Mouse (Mus musculus) CH12.LX (cell line): ENCODE measurements around the gene Arl15. TPM values are rescaled to one million over a fixed set of nuclear protein-coding genes. Genes with fewer than 3 reads are reported as not detected.

Source experiments
- DNase-seq: peaks from one replicate; pipeline ENCODE4 v3.0.0-alpha.2; 2013; ENCODE audit errors: extremely low read depth
- H3K27ac ChIP-seq: 2 replicates; pipeline ENCODE4 v1.5.1; 2012; ENCODE audit warnings: low read depth, mild to moderate bottlenecking, control low read depth, moderate library complexity; ENCODE audit not compliant: insufficient read depth
- H3K27me3 ChIP-seq: replicated peaks from 2 replicates; pipeline ENCODE3; 2012; ENCODE audit warnings: inconsistent platforms
- H3K36me3 ChIP-seq, 2 experiments: replicated peaks in 1 of 2; 2 replicates each; pipeline versions ENCODE3 to v1.6.1; 2012; ENCODE audit warnings: inconsistent platforms in 1 of 2, low read length in 1 of 2, mild to moderate bottlenecking in 1 of 2, mixed read lengths in 1 of 2, moderate library complexity in 1 of 2; ENCODE audit not compliant: control insufficient read depth in 1 of 2, insufficient read depth in 1 of 2
- H3K4me1 ChIP-seq, 2 experiments: 2 replicates each; pipeline ENCODE4 v1.6.1; 2012; ENCODE audit warnings: inconsistent platforms in 1 of 2, moderate library complexity in 1 of 2; ENCODE audit not compliant: insufficient read depth in 2 of 2, control insufficient read depth in 1 of 2
- H3K4me2 ChIP-seq: 2 replicates; pipeline ENCODE4 v1.6.1; 2012; ENCODE audit warnings: low read depth, mild to moderate bottlenecking, control low read depth; ENCODE audit not compliant: poor library complexity, insufficient read depth, severe bottlenecking
- H3K4me3 ChIP-seq, 3 experiments: fragments of 150-350 bp in 1 of 3; sonication (generic) in 1 of 3; replicated peaks in 1 of 3; 2 replicates each; pipeline versions ENCODE3 to v1.5.1; 2011 to 2012; ENCODE audit warnings: low read depth in 2 of 3, low read length in 2 of 3, mild to moderate bottlenecking in 2 of 3, moderate library complexity in 2 of 3, control low read depth in 1 of 3, improper control_type of control experiment in 1 of 3, inconsistent platforms in 1 of 3, mixed read lengths in 1 of 3; ENCODE audit not compliant: poor library complexity in 1 of 3
- H3K79me2 ChIP-seq: replicated peaks from 2 replicates; pipeline ENCODE4 v1.6.1; 2012; ENCODE audit warnings: mild to moderate bottlenecking, moderate library complexity; ENCODE audit not compliant: control insufficient read depth, poor library complexity, insufficient read depth, severe bottlenecking; ENCODE audit errors: extremely low read depth
- H3K9ac ChIP-seq: 2 replicates; pipeline ENCODE4 v1.6.1; 2012; ENCODE audit warnings: low read depth, mild to moderate bottlenecking, control low read depth, moderate library complexity; ENCODE audit not compliant: insufficient read depth
- H3K9me3 ChIP-seq: replicated peaks from 2 replicates; pipeline ENCODE3; 2012; ENCODE audit warnings: low read length, inconsistent platforms, mixed read lengths
- CHD1 ChIP-seq: IDR thresholded peaks from 2 replicates; pipeline ENCODE4 v1.6.1; 2012; ENCODE audit warnings: low read depth, low read length, improper control_type of control experiment, inconsistent platforms
- CTCF ChIP-seq, 2 experiments: IDR thresholded peaks in 1 of 2; conservative IDR thresholded peaks in 1 of 2; 2 replicates each; pipeline ENCODE4 v1.5.1; 2011 to 2012; ENCODE audit warnings: low read depth in 2 of 2, low read length in 2 of 2, improper control_type of control experiment in 1 of 2, inconsistent platforms in 1 of 2, mild to moderate bottlenecking in 1 of 2, moderate library complexity in 1 of 2
- E2F4 ChIP-seq: IDR thresholded peaks from 2 replicates; pipeline ENCODE4 v1.6.1; 2011; ENCODE audit warnings: low read depth, low read length, improper control_type of control experiment; ENCODE audit not compliant: insufficient replicate concordance
- EP300 ChIP-seq: IDR thresholded peaks from 2 replicates; pipeline ENCODE4 v1.6.1; 2011; ENCODE audit warnings: low read length, improper control_type of control experiment
- HCFC1 ChIP-seq: IDR thresholded peaks from 2 replicates; pipeline ENCODE4 v1.6.1; 2012; ENCODE audit warnings: low read depth, mild to moderate bottlenecking, inconsistent platforms, low read length, improper control_type of control experiment
- IRF4 ChIP-seq: IDR thresholded peaks from 2 replicates; pipeline ENCODE4 v1.6.1; 2014; ENCODE audit warnings: low read depth, mild to moderate bottlenecking, inconsistent platforms, low read length, improper control_type of control experiment
- MAFK ChIP-seq: IDR thresholded peaks from 2 replicates; pipeline ENCODE4 v1.6.1; 2011; ENCODE audit warnings: low read length, improper control_type of control experiment; ENCODE audit not compliant: insufficient replicate concordance
- MAX ChIP-seq: IDR thresholded peaks from 2 replicates; pipeline ENCODE4 v1.6.1; 2011; ENCODE audit warnings: low read length, improper control_type of control experiment
- MXI1 ChIP-seq: IDR thresholded peaks from 2 replicates; pipeline ENCODE4 v1.6.1; 2011; ENCODE audit warnings: mild to moderate bottlenecking, low read depth, low read length, improper control_type of control experiment
- MYC ChIP-seq: IDR thresholded peaks from 2 replicates; pipeline ENCODE4 v1.6.1; 2011; ENCODE audit warnings: low read depth, mild to moderate bottlenecking, improper control_type of control experiment, low read length
- POLR2A ChIP-seq: IDR thresholded peaks from 2 replicates; pipeline ENCODE4 v1.6.1; 2011; ENCODE audit warnings: low read depth, mild to moderate bottlenecking, improper control_type of control experiment, low read length
- RCOR1 ChIP-seq: conservative IDR thresholded peaks from 2 replicates; pipeline ENCODE4 v1.6.1; 2012; ENCODE audit warnings: low read depth, mild to moderate bottlenecking, inconsistent platforms, low read length, improper control_type of control experiment
- SIN3A ChIP-seq: IDR thresholded peaks from 2 replicates; pipeline ENCODE4 v1.6.1; 2012; ENCODE audit warnings: low read length, improper control_type of control experiment, inconsistent platforms
- TBP ChIP-seq: conservative IDR thresholded peaks from 2 replicates; pipeline ENCODE4 v1.6.1; 2011; ENCODE audit warnings: low read depth, low read length, improper control_type of control experiment
- TCF12 ChIP-seq: IDR thresholded peaks from 2 replicates; pipeline ENCODE4 v1.6.1; 2014; ENCODE audit warnings: low read depth, mild to moderate bottlenecking, inconsistent platforms, low read length, improper control_type of control experiment
- USF1 ChIP-seq: IDR thresholded peaks from 2 replicates; pipeline ENCODE4 v1.6.1; 2014; ENCODE audit warnings: low read depth, mild to moderate bottlenecking, inconsistent platforms, low read length, improper control_type of control experiment
- ZC3H11A ChIP-seq: IDR thresholded peaks from 2 replicates; pipeline ENCODE4 v1.6.1; 2012; ENCODE audit warnings: low read depth, mild to moderate bottlenecking, inconsistent platforms, low read length, improper control_type of control experiment
- ZMIZ1 ChIP-seq: IDR thresholded peaks from 2 replicates; pipeline ENCODE4 v1.6.1; 2012; ENCODE audit warnings: low read depth, mild to moderate bottlenecking, inconsistent platforms, low read length, improper control_type of control experiment
- ZNF384 ChIP-seq: IDR thresholded peaks from 2 replicates; pipeline ENCODE4 v1.6.1; 2012; ENCODE audit warnings: low read depth, low read length, improper control_type of control experiment, inconsistent platforms
- dilution Hi-C: fragments of 300-500 bp; cut with MboI; formaldehyde crosslinking; loops from 2 replicates; pipeline ENCODE4 v1.14.3; 2020; ENCODE audit warnings: low sequenced_read_pairs; ENCODE audit not compliant: extremely low pct_unique_long_range_greater_than_20kb, extremely low pct_ligation_motif_present
- in situ Hi-C: fragments of 300-500 bp; cut with MboI; formaldehyde crosslinking; loops from 3 replicates; pipeline ENCODE4 v1.14.3; 2019; ENCODE audit warnings: low sequenced_read_pairs, low pct_ligation_motif_present, low pct_unique_long_range_greater_than_20kb, mixed read lengths
- polyA plus RNA-seq: library from polyadenylated mRNA; unstranded; fragments of >175 nt; gene quantifications from 2 replicates; pipeline ENCODE4 v1.2.1, GENCODE M21; 2012; ENCODE audit warnings: low read depth; ENCODE audit not compliant: insufficient read length
- total RNA-seq, 2 experiments: library from RNA; depleted of rRNA; stranded (reverse); fragments of 300-350 nt in 1 of 2; fragments of >200 nt in 1 of 2; gene quantifications; 2 replicates each; pipeline ENCODE4 v1.2.3; 2012 to 2014

Arl15 gene
- total and polyA plus RNA-seq, 3 experiments = 2.2 to 5.2 (median 4.8) TPM

DNA sequence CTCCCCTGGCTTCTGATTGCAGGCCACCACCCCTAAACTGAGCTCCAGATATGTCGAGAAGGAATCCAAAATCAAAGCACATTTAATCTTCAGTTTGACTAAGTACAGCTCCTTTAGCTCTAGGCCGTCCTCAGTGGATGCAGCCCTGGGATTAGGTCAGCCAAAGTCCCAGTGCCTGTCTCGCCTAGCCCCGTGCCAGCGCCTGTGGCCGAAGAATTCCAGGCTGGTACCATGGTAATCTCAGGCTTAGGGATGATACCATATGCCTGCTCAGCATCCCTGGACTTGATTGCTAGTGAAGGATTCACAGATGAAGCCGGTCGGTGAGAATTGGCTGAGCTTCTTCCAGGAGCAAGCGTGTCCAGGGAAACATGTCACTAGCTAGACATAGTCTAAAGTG, 261.4 kb downstream of the Arl15 start:
- H3K79me2 ChIP-seq = no peaks in the 10 kb centered on the region
- dilution Hi-C loops (no loop called here), in situ Hi-C loops (no loop called here)
- peaks cover 0 to 7% of the 10 kb centered on the region in 2 experiments for H3K36me3 ChIP-seq
- DNase-seq = no peak
- no peaks in the 10 kb centered on the region for H3K9me3 ChIP-seq
- no peak overlapping the region for H3K4me2 ChIP-seq
- H3K27ac ChIP-seq = no peak overlapping the region
- no peaks in the 10 kb centered on the region for H3K4me1 ChIP-seq
- H3K9ac ChIP-seq = no peak overlapping the region
- H3K27me3 ChIP-seq = no peaks in the 10 kb centered on the region
- H3K4me3 ChIP-seq = no peak overlapping the region
- no peak for TF ChIP-seq RCOR1
- no peak for TF ChIP-seq CTCF (conservative IDR thresholded peaks at IDR 0.05 in 1 of 2, IDR thresholded peaks at IDR 0.05 in 1 of 2; ENCODE audit: low read depth in 2 of 2, low read length in 2 of 2)
- TF ChIP-seq EP300 = no peak
- TF ChIP-seq ZC3H11A = no peak
- no peak for TF ChIP-seq MYC
- TF ChIP-seq ZMIZ1 = no peak
- TF ChIP-seq, all 38 proteins: peak for 0

DNA sequence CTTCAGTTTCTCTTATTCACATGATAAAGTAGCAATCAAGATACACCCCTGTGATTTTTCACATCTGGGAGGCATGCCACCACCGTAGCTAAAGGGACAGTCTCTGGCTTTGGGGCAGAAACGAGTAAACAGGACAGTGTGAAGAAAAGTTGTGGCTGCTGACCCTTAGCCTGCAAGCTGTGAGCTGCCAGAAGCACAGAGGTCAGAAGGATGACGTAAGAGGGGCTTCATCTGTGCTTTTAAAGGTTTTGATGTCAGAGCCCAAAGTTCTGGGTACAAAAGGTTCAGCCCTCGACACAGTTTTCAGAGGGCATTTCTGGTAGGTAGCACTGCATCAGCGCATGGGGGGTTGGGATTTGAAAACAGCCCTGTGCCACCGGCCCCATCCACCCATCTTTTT, 266.0 kb downstream of the Arl15 start:
- H3K36me3 ChIP-seq = peaks cover 0 to 3% of the 10 kb centered on the region in 2 experiments
- no peak overlapping the region for H3K4me3 ChIP-seq
- DNase-seq = no peak
- dilution Hi-C loops (no loop called here), in situ Hi-C loops (no loop called here)
- no peak overlapping the region for H3K9ac ChIP-seq
- no peak overlapping the region for H3K27ac ChIP-seq
- H3K27me3 ChIP-seq = no peaks in the 10 kb centered on the region
- H3K4me1 ChIP-seq = no peaks in the 10 kb centered on the region
- no peak overlapping the region for H3K4me2 ChIP-seq
- H3K79me2 ChIP-seq = no peaks in the 10 kb centered on the region
- H3K9me3 ChIP-seq = no peaks in the 10 kb centered on the region
- TF ChIP-seq E2F4 = no peak
- TF ChIP-seq POLR2A = no peak
- no peak for TF ChIP-seq HCFC1
- no peak for TF ChIP-seq CHD1
- TF ChIP-seq ZNF384 = no peak
- TF ChIP-seq MAX = no peak
- TF ChIP-seq MXI1 = no peak
- TF ChIP-seq TBP = no peak
- no peak for TF ChIP-seq SIN3A
- no peak for TF ChIP-seq USF1
- no peak for TF ChIP-seq IRF4

DNA sequence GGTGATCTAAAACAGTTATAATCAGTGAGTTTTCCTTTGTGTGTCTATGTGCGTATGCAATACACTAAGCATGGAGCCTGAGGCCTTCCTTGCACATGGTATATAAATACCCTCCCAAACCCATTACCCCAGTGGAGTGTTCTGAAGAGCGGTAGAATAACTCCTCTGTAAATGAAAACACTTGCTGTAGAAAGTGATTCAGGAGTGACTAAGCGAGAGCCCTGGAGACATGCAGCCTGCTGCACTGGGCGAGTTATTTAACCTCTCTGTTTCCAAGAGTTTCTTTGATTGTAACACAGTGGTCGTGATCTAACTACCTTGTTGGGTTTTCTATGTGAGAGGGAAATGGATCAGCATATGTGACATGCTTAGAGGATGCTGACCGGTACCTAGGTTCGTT, 266.9 kb downstream of the Arl15 start:
- in situ Hi-C loops = no loop called here
- dilution Hi-C loops = no loop called here
- H3K4me3 ChIP-seq = no peak overlapping the region
- no peak overlapping the region for H3K4me2 ChIP-seq
- no peaks in the 10 kb centered on the region for H3K9me3 ChIP-seq
- peaks cover 0 to 3% of the 10 kb centered on the region in 2 experiments for H3K36me3 ChIP-seq
- H3K79me2 ChIP-seq = no peaks in the 10 kb centered on the region
- no peak overlapping the region for H3K9ac ChIP-seq
- no peaks in the 10 kb centered on the region for H3K4me1 ChIP-seq
- no peak for DNase-seq
- H3K27me3 ChIP-seq = no peaks in the 10 kb centered on the region
- TF ChIP-seq MAFK (no peak), TCF12 (no peak)
- no peak overlapping the region for H3K27ac ChIP-seq
